Mouse (Mus musculus) layer of hippocampus, postnatal 14 days (tissue): ENCODE measurements around the gene Rnf215. TPM values are rescaled to one million over a fixed set of nuclear protein-coding genes. Genes with fewer than 3 reads are reported as not detected.

Experiments used
- DNase-seq, 2 experiments: peaks; one replicate each; pipeline ENCODE4 v3.0.0; 2021 to 2022; ENCODE audit warnings: low spot score in 2 of 2, mixed read lengths in 1 of 2
- microRNA-seq, 2 experiments: library from miRNA; unstranded; fragments of <30 nt; microRNA quantifications; one replicate each; pipeline ENCODE4 v1.2.0; 2021
- total RNA-seq, 2 experiments: library from RNA; stranded (reverse); gene quantifications; 2 replicates each; pipeline ENCODE4 v1.2.3; 2021

The Rnf215 gene
- total RNA-seq, 2 experiments from 2014 or later: 34.4 to 38.2 TPM

DNA sequence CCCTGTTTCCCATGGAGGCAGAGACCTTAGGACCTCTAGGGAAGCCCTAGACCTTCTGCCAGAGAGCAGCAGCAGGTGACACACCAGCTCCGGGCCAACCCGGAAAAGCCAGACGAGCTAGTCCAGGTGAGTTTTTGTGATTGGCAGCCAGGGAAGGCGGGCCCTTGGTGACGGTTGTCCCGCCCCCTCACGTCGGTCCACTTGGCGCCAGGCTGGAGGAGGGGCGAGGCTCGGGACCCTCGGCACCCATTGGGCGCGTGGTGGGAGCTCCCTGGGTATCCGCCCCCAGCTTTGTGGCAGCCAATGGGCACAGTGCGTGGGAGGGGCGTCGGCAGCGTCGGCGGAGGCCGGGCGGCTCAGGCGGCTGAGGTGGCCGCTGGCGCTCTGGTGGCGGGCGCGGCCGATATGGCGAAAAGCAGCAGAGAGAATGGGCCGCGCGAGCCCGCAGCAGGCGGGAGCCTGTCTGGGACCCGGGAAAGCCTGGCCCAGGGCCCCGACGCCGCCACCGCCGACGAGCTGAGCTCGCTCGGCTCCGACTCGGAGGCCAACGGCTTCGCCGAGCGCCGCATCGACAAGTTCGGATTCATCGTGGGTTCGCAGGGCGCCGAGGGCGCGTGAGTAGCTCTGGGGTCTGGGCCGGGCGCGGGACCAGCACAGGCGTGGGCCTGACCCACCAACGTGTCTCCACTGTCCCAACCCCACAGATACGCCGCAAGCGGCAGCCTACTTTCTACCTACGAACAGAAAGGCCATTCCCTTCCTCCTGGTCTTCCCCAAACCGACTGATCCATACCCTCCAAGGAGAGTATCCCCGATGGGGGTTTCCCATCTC lies 51.7 kb downstream of the Rnf215 start, which contains the start of gene Tbc1d10a:
Tbc1d10a (plus strand) TSS at position 304 of the 832 bp plus-strand sequence.
- DNase-seq: peak; percentile 96 to 98

DNA sequence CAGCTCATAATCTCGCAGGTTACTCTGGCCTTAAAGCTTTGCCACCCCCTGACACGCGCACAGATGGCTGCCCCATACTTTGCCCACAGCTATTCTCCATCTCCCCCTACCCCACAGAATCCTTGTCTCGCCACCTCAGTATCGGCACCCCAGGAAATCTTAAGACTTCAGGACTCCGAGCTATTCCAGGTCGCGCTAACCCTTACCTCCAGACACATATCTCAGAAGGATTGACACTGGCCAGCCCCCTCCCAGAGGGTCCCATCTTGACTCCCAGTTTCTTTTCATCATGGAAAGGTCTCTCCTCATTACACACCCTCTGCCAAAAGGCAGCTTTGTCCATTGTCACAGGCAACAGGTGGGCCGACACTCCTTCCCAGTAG lies 52.3 kb downstream of the Rnf215 start:
- DNase-seq: no peak

DNA sequence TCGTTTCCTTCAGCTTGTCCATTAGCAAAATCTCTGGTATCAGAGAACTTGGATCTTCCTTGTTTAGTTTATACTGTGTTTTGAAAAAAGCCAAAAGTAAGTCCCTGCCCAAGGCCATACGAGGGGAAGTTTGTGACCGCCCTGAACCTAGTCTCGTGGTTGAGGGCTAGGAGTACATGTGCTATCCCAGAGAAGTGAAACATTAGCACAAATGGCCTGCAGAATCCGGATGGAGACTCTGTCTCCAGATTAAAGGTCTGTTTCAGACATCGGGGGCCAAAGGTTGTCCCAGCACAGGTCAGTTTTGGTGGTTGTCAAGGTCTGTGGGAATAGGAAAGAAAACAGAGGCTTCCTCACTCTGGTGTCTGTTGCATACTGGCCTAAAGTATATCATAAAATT lies 54.2 kb downstream of the Rnf215 start:
- no peak for DNase-seq

DNA sequence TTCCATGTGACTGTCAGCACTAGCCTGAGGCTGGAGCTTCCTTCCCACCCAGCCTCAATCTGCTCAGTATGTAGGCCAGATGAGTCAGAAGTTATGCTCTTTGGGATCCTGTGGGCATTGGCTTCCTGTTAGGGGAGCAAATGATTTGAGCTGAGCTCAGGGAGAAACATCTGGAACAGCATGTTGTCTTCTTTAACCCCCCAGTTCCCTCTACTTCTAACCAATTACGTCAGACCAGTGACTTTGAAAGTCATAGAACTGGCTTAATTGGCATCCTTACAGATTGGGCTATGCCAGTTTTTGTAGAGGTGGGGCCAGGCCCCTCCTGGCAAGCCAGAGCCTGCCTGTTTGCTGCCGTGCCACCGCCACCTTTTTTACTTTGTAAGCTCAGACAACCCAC lies 55.7 kb downstream of the Rnf215 start:
- DNase-seq: no peak

Small RNA genes within 50 kb of the gene (microRNA-seq; reads per million reads assigned to microRNA genes)
- 0.57 to 1.8 reads per million in 2 experiments for gene Mir3060

Other genes with a start within 250 kb of the Rnf215 start
- under 1 TPM; 0.24 to 0.81 TPM for gene 4921536K21Rik, start 240.1 kb upstream of the Rnf215 start, total RNA-seq
- gene Dusp18, start 240.0 kb upstream of the Rnf215 start, total RNA-seq: 10 to 100 TPM; 23.8 to 24.0 TPM
- 10 to 100 TPM; 21.9 to 22.3 TPM for gene Slc35e4, start 220.5 kb upstream of the Rnf215 start, total RNA-seq
- 10 to 100 TPM; 17.6 to 20.3 TPM for gene Tcn2, start 203.0 kb upstream of the Rnf215 start, total RNA-seq
- 10 to 100 TPM; 39.6 to 40.9 TPM for gene Pes1, start 171.2 kb upstream of the Rnf215 start, total RNA-seq
- gene 4930556J24Rik, start 158.4 kb upstream of the Rnf215 start, total RNA-seq: not detected
- 10 to 100 TPM; 20.4 to 23.0 TPM for gene Gal3st1, start 151.6 kb upstream of the Rnf215 start, total RNA-seq
- gene Sec14l4, start 103.7 kb upstream of the Rnf215 start, total RNA-seq: under 1 TPM in 1 of 2 experiments, not detected in 1; 0.55 TPM
- gene Sec14l3, start 70.4 kb upstream of the Rnf215 start, total RNA-seq: 1 to 10 TPM; 3.1 TPM
- gene Mtfp1, start 39.8 kb upstream of the Rnf215 start, total RNA-seq: 100 to 1,000 TPM in 1 of 2 experiments, 10 to 100 TPM in 1; 95.0 to 100 TPM
- 10 to 100 TPM; 43.2 to 44.3 TPM for gene Sec14l2, start 11.8 kb upstream of the Rnf215 start, total RNA-seq
- 10 to 100 TPM; 13.0 to 13.1 TPM for gene Ccdc157, start 25.1 kb downstream of the Rnf215 start, total RNA-seq
- 10 to 100 TPM; 68.8 to 72.5 TPM for gene Sf3a1, start 25.1 kb downstream of the Rnf215 start, total RNA-seq
- 10 to 100 TPM; 29.4 to 30.6 TPM for gene Tbc1d10a, start 51.6 kb downstream of the Rnf215 start, total RNA-seq
- gene Castor1, start 83.0 kb downstream of the Rnf215 start, total RNA-seq: 1 to 10 TPM; 6.3 to 9.1 TPM
- gene Osm, start 101.2 kb downstream of the Rnf215 start, total RNA-seq: not detected
- under 1 TPM; 0.69 to 0.78 TPM for gene Lif, start 122.4 kb downstream of the Rnf215 start, total RNA-seq